Mouse (Mus musculus) mouse embryonic stem cell (cell line): ENCODE data around the gene Olfr1511.
"Not testable (repeated sequence)": the region's sequence is repeated elsewhere in the genome, so short reads cannot be mapped to it uniquely, and the experiment has no call there.

Source experiments
- in situ Hi-C, 2 experiments: fragments of 300-500 bp; cut with MboI; formaldehyde crosslinking; loops; 1 replicate in 1 of 2; 3 replicates in 1 of 2; pipeline ENCODE4 v1.14.3; 2019 to 2020; ENCODE audit warnings: low sequenced_read_pairs in 2 of 2, low pct_unique_long_range_greater_than_20kb in 1 of 2, mixed read lengths in 1 of 2; ENCODE audit not compliant: unreplicated experiment in 1 of 2

Gene Olfr1511

DNA sequence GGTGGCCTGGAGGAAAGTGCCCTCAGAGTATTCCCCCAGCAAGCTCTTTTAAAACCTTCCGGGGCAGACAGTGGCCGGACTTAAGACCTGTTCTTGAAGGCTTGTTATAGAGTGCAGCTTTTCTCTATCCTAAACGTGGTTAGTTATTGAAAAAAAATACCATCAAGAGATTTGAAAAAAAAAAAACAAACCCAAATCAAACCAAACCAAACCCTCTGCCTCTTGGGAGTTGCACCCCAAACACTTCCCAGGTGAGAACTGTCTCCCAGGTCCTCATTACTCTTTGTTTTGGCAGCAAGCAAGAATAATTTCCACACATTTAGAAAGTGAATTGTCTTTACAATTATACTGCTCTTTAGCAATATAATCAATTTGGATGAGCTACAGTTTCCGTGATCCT, at the start of gene Olfr1511:
Gene Olfr1511 (minus strand): TSS at position 101 of the 400 bp plus-strand sequence.
- in situ Hi-C loops = no loop called here

DNA sequence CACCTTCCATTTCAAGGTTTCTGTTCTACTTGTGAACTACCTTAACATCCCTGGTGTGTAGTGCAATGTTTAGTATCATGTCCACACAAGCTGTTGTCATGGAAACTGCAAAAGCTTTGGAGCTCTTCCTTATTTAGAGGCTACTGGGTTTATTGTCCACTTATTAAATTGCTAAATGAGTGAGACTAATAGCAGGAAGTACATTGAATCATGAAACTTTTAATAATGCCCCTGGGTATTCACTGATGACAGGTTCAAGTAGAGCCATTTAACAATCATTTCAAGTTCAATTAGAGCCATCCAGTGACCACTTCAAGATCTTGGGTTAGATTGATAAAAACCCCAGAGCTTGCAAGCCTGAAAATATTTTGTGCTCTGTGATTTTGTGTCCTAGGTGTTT, 45.5 kb upstream of the Olfr1511 start, which contains the start of gene Olfr1509:
Gene Olfr1509 (plus strand): TSS at position 301 of the 400 bp plus-strand sequence.
- in situ Hi-C loops = no loop called here

DNA sequence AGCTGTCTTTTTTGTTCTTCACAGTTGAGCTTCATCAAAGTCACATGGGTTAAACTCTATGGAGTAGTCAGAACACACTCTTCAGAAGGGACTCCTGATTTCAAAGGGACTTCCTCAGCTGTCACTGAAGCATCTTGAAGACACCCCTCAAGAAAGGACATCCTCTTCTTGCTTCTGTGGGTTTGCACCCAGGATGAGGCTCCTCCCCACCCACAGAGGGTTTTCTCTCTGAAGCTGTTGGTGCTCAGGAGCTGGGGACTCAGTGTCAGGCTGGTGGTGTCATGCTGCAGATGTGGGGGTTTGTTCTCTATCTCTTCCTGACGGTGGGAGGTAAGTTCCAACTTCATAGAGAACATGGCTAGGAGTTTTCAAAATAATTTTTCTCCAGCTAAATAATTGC, 30.5 kb upstream of the Olfr1511 start:
- in situ Hi-C loops = no loop called here

DNA sequence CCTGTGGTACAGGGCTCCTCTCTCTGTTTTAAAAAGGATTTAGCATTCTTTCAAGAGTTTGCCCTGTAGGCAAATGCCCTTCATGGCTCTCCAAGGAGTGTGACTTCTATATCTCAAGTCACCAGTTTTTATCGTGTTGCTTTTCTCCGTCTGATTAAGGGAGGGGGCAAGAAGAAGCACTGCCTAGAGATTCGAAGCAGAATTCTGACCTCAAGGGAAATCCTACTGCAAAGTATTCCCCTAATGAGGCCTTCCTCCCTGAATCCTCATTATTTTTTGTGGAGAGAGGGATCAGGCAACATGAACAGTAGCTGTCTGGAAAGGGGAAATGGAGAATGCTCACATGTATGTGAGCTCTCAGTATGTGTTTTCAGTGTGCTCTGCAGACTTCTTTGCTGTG, 17.1 kb upstream of the Olfr1511 start, which contains the start of gene Olfr1510:
Gene Olfr1510 (minus strand): TSS at position 101 of the 400 bp plus-strand sequence.
- in situ Hi-C loops = no loop called here

DNA sequence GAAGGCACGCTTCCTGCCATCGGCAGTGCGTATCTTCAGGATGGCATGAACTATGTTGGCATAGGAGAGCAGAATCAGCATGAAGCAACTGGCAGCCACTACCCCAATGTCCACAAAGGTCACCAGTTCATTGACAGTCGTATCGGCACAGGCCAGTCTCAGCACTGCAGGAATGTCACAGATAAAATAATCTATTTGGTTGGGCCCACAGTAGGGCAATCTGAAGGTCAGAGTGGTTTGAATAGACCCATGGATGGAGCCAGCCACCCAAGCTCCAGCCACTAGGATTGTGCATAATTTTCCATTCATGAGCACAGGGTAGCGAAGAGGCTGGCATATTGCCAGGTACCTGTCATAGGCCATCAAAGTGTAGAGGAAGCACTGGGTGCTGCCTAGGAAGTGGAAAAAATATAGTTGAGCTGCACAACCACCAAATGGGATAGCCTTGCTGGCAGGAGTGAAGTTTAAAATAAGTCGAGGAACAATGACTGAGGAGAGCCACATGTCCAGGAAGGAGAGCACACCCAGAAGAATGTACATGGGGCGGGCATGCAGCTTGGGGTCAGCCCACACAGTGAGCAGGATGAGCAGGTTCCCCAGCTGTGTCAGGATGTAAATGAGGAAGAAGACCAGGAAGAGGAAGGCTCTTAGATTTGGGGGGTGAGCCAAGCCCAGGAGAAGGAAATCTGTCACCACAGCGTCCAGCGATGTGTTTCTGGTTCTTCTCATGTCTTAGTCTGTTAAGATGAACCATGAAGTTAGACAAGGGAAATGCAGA, 13.2 kb upstream of the Olfr1511 start:
- in situ Hi-C loops = not testable (repeated sequence)

DNA sequence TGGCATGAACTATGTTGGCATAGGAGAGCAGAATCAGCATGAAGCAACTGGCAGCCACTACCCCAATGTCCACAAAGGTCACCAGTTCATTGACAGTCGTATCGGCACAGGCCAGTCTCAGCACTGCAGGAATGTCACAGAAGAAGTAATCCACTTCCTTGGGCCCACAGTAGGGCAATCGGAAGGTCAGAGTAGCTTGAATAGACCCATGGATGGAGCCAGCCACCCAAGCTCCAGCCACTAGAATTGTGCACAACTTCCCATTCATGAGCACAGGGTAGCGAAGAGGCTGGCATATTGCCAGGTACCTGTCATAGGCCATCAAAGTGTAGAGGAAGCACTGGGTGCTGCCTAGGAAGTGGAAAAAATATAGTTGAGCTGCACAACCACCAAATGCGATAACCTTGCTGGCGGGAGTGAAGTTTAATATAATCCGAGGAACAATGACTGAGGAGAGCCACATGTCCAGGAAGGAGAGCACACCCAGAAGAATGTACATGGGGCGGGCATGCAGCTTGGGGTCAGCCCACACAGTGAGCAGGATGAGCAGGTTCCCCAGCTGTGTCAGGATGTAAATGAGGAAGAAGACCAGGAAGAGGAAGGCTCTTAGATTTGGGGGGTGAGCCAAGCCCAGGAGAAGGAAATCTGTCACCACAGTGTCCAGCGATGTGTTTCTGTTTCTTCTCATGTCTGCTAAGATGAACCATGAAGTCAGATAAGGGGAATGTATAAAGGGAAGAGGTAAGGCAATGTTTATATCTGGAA, 6.9 kb downstream of the Olfr1511 start:
- in situ Hi-C loops = not testable (repeated sequence)

DNA sequence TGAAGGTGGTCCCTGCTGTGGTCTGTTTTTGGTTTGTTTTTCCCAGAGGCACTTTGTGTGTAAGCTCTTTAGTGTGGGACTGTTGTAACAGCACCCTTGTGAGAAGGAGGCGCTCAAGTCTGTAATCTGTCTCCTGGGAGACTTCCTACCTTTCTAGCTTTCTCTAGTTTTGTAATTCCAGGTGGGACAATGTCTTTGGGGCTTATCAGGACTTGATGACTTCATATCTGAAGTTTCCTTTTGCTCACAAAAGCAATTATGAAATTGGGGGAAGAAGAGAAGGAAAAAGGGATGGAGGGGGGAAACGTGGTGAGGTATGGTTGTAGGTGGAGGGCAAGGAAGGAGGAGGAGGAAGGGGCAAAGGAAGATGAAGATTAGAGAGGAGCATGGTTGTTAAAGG, 18.1 kb downstream of the Olfr1511 start, which contains the start of gene Olfr1512:
Gene Olfr1512 (minus strand): TSS at position 101 of the 400 bp plus-strand sequence.
- in situ Hi-C loops = no loop called here

DNA sequence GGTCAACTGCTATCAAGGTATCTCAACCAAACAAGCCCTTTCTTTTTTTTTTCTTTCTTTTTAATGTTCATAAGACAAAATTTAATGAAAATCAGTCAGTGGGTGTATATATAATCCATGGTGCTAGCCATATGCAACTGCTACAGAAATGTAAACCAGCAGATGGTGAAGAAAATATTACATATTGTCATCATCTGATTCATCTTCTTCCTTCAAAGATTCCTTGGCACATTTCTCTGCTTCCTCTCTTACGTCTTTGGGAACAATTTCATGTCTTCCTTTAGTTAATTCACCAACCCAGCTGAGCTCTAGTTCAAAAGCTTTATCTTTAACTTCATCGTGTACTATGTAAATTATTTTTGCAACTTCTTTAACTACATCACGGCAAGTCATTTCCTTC, 28.4 kb downstream of the Olfr1511 start:
- in situ Hi-C loops = no loop called here

DNA sequence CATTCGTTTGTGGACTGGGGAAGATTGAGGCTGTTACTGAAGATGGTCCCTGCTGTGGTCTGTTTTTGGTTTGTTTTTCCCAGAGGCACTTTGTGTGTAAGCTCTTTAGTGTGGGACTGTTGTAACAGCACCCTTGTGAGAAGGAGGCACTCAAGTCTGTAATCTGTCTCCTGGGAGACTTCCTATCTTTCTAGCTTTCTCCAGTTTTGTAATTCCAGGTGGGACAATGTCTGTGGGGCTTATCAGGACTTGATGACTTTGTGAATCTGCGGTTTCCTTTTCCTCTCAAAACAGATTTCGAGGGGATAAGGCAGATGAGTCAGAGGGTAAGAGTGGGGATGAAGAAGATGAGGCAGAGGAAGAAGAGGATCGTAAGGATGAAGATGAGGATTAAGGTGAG, 40.9 kb downstream of the Olfr1511 start, which contains the start of gene Olfr1513:
Gene Olfr1513 (minus strand): TSS at position 101 of the 400 bp plus-strand sequence.
- in situ Hi-C loops = no loop called here
